Mouse (Mus musculus) C2C12 (cell line): ENCODE measurements around the gene Mib2.

ENCODE experiments used
- CEBPB ChIP-seq: IDR thresholded peaks from one replicate; pipeline ENCODE4 v1.6.1; 2011; ENCODE audit warnings: low read depth, mild to moderate bottlenecking, control low read depth, moderate library complexity
- CTCF ChIP-seq: IDR thresholded peaks from one replicate; pipeline ENCODE4 v1.5.1; 2011; ENCODE audit not compliant: control insufficient read depth, insufficient read depth, insufficient read length
- MAX ChIP-seq: IDR thresholded peaks from one replicate; pipeline ENCODE4 v1.6.1; 2011; ENCODE audit warnings: mild to moderate bottlenecking, control low read depth
- MYOD1 ChIP-seq: IDR thresholded peaks from one replicate; pipeline ENCODE4 v1.6.1; 2011; ENCODE audit warnings: low read depth; ENCODE audit not compliant: control insufficient read depth, insufficient read length
- MYOG ChIP-seq: IDR thresholded peaks from one replicate; pipeline ENCODE4 v1.6.1; 2011; ENCODE audit not compliant: control insufficient read depth, insufficient read length; ENCODE audit errors: extremely low read depth

DNA sequence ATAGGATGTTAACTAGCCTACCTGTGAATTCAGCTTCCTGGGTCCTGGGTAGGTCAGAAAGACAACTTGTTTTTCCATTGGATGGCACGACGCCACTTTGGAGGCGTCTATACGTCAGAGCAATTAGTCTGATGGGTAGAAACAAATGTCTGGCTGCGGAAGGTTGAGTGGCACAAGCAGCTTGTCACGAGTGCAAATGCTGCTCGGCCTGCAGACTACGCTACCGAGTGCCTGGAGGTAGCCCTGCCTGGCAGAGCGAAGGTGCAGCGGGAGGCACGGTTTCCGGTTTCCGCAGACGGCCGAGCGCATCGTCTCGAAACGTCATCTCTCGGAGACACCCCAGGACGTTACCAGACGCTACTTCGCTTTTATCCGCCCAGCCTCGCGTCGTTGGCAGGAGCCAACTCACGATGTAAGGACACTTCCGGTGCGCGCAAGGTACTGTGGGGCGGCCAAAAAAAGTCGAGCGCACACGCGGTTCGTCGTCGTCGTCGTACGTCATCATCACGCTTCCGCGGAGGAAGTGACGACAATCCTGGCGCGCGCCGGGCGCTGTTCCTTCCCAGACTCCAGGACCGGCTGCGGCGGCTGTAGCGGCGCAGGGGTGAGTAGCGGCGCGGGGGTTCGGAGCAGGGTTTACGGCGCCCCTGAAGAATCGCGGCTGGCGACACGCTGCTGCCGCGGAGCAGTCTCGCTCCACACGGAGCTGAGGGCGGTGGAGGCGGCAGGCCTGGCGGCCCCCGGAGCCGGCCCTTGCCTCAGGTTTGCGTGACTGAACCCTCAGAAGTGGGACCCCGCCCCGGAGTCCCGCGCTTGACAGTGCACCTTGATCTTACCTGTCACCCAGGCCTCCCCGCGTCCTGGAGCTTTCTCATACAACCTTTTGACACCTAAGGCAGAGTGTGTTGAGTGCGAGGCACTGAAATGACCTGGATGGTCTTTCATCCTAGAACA is 44.4 kb downstream of the Mib2 start, which contains the start of gene Cdk11b:
- TF ChIP-seq CTCF, result no peak
- TF ChIP-seq CEBPB, result no peak
- TF ChIP-seq MAX, result peak; percentile 56
- TF ChIP-seq MYOD1, result no peak
- TF ChIP-seq MYOG, result no peak
